In genomic region chr9:15232445-15232844, GRCm38 (mm10) we compare ENCODE assay signal across 28 mouse cellular contexts. TPM values are rescaled to one million over a fixed set of nuclear protein-coding genes. Genes with fewer than 3 reads are reported as not detected.
DNase-seq lines count a peak whose midpoint lies in the region; ATAC-seq and TF ChIP-seq lines count a peak whose summit lies in the region.
"Had no signal": no experiment of that assay in that cellular context is flagged by ENCODE, and none has a peak within 500 bp of the region (broad histone marks: within the 10 kb centered on the region; RNA-seq: fewer than 3 reads in every experiment).

No protein-coding gene starts in this region.

- H3K4me1 ChIP-seq in intestine, postnatal 0 days (replicated peaks; ENCODE audit: control insufficient read depth, insufficient read depth, low read length), result no peaks in the 10 kb centered on the region
- no peaks in the 10 kb centered on the region for H3K4me1 ChIP-seq in intestine, embryonic 16.5 days (ENCODE audit: control insufficient read depth, insufficient read depth, low read length)
- H3K4me1 ChIP-seq in testis, adult 2 months (ENCODE audit: control insufficient read depth, insufficient read depth, low read length), result no peaks in the 10 kb centered on the region
- H3K4me1 ChIP-seq: embryonic facial prominence, embryonic 12.5 days; forebrain, embryonic 12.5 days; liver, embryonic 13.5 days; neural tube, embryonic 13.5 days had no signal

- no peak for DNase-seq in testis, postnatal 14 days (ENCODE audit: low spot score)
- peak; percentile 73 for DNase-seq in R1 (ENCODE audit: low read depth, low spot score)
- DNase-seq in Muller cell, postnatal 12 days (ENCODE audit: inconsistent ontology term), result no peak
- no peak for DNase-seq in spleen, postnatal 10 days (ENCODE audit: low spot score in 2 of 2)
- DNase-seq: adrenal gland, postnatal 10 days; cerebellum, adult 2 months; cerebellum, postnatal 25 days; kidney, adult 9 months; kidney, postnatal 25 days; left cerebral cortex, postnatal 4 days; liver, embryonic 13.5 days; lung, postnatal 36 days; retina, postnatal 1 day; right cerebral cortex, postnatal 25 days; spleen, adult 18-20 months; thymus, adult 2 months had no signal

- no peaks in the 10 kb centered on the region for H3K9me3 ChIP-seq in intestine, postnatal 0 days (ENCODE audit: control insufficient read depth)
- H3K9me3 ChIP-seq in intestine, embryonic 16.5 days (ENCODE audit: control insufficient read depth, low read length), result no peaks in the 10 kb centered on the region
- H3K9me3 ChIP-seq: embryonic facial prominence, embryonic 12.5 days; forebrain, embryonic 12.5 days; liver, embryonic 13.5 days; lung, embryonic 15.5 days; neural tube, embryonic 13.5 days had no signal

- no peak for TF ChIP-seq POLR2A in testis, adult 2 months (IDR thresholded peaks at IDR 0.05; ENCODE audit: control insufficient read depth, low read depth, low read length)

- H3K27me3 ChIP-seq in intestine, postnatal 0 days (replicated peaks; ENCODE audit: control insufficient read depth, insufficient read depth, low read length), result no peaks in the 10 kb centered on the region
- no peaks in the 10 kb centered on the region for H3K27me3 ChIP-seq in intestine, embryonic 16.5 days (replicated peaks; ENCODE audit: control insufficient read depth, insufficient read depth, low read length)
- H3K27me3 ChIP-seq in testis, adult 2 months (ENCODE audit: control insufficient read depth, insufficient read depth, low read length), result no peaks in the 10 kb centered on the region
- H3K27me3 ChIP-seq: forebrain, embryonic 12.5 days; liver, embryonic 13.5 days; lung, embryonic 15.5 days; neural tube, embryonic 13.5 days had no signal

- peak; percentile 26 for TF ChIP-seq CTCF in intestine, postnatal 0 days (IDR thresholded peaks at IDR 0.05; ENCODE audit: low read depth)
- TF ChIP-seq CTCF in testis, adult 2 months (IDR thresholded peaks at IDR 0.05; ENCODE audit: control insufficient read depth, insufficient read depth, insufficient replicate concordance, low read depth, low read length), result peak; percentile 6; the same call in 1 of the 2 replicates

- H3K36me3 ChIP-seq in intestine, postnatal 0 days (ENCODE audit: control insufficient read depth, insufficient read depth), result no peaks in the 10 kb centered on the region
- no peaks in the 10 kb centered on the region for H3K36me3 ChIP-seq in intestine, embryonic 16.5 days (ENCODE audit: control insufficient read depth, insufficient read depth, low read length)
- H3K36me3 ChIP-seq in testis, adult 2 months (ENCODE audit: control insufficient read depth, insufficient read depth, low read length), result no peaks in the 10 kb centered on the region
- H3K36me3 ChIP-seq: embryonic facial prominence, embryonic 12.5 days; forebrain, embryonic 12.5 days; hindbrain, embryonic 10.5 days; liver, embryonic 13.5 days; lung, embryonic 15.5 days; neural tube, embryonic 13.5 days had no signal

- H3K9ac ChIP-seq in intestine, postnatal 0 days (ENCODE audit: low read depth, low read length), result no peak overlapping the region
- H3K9ac ChIP-seq in intestine, embryonic 16.5 days (ENCODE audit: low read depth, low read length), result no peak overlapping the region
- H3K9ac ChIP-seq: embryonic facial prominence, embryonic 12.5 days; forebrain, embryonic 12.5 days; liver, embryonic 13.5 days; lung, embryonic 15.5 days; neural tube, embryonic 13.5 days had no signal

- H3K4me2 ChIP-seq in intestine, postnatal 0 days (replicated peaks; ENCODE audit: low read depth), result no peak overlapping the region
- H3K4me2 ChIP-seq in intestine, embryonic 16.5 days (ENCODE audit: low read depth, low read length), result no peak overlapping the region
- H3K4me2 ChIP-seq: embryonic facial prominence, embryonic 12.5 days; forebrain, embryonic 12.5 days; liver, embryonic 13.5 days; lung, embryonic 15.5 days; neural tube, embryonic 13.5 days had no signal

- no peak overlapping the region for H3K4me3 ChIP-seq in intestine, postnatal 0 days (ENCODE audit: low read depth, low read length)
- no peak overlapping the region for H3K4me3 ChIP-seq in intestine, embryonic 16.5 days (ENCODE audit: low read length)
- H3K4me3 ChIP-seq in testis, adult 2 months (ENCODE audit: control insufficient read depth, low read depth, low read length), result no peak overlapping the region
- H3K4me3 ChIP-seq: embryonic facial prominence, embryonic 12.5 days; forebrain, embryonic 12.5 days; hindbrain, embryonic 10.5 days; layer of hippocampus, adult 2 months; liver, embryonic 13.5 days; lung, embryonic 15.5 days; myocyte; neural tube, embryonic 13.5 days had no signal

- ATAC-seq in intestine, postnatal 0 days, result no peak
- no peak for ATAC-seq in intestine, embryonic 16.5 days
- ATAC-seq: midbrain, embryonic 16.5 days had no signal

- WGBS in intestine, postnatal 0 days, result 93% methylated on average over 3 of the region's 3 CpGs
- 91% methylated on average over 3 of the region's 3 CpGs for WGBS in intestine, embryonic 16.5 days

- no peak overlapping the region for H3K27ac ChIP-seq in intestine, postnatal 0 days (ENCODE audit: low read depth, low read length)
- H3K27ac ChIP-seq in intestine, embryonic 16.5 days (ENCODE audit: low read length), result no peak overlapping the region
- no peak overlapping the region for H3K27ac ChIP-seq in testis, adult 2 months (ENCODE audit: control insufficient read depth, insufficient read depth, low read depth, low read length)
- H3K27ac ChIP-seq: embryonic facial prominence, embryonic 12.5 days; forebrain, embryonic 12.5 days; hindbrain, embryonic 10.5 days; layer of hippocampus, adult 2 months; liver, embryonic 13.5 days; lung, embryonic 15.5 days; neural tube, embryonic 13.5 days had no signal

RNA-seq across cellular contexts. Expression of gene Vstm5, which starts 6.4 kb away (rescaled TPM):
- 4.4 TPM in 2 replicates for polyA plus RNA-seq in intestine, postnatal 0 days (2015; fragmentation: Nextera tagmentation; extraction: Ambion mirVana)
- polyA plus RNA-seq in intestine, embryonic 16.5 days (2015; fragmentation: Nextera tagmentation; extraction: Ambion mirVana), result 7.7 and 9.2 TPM in 2 replicates
- 0.40 and 0.43 TPM in 2 replicates for polyA plus RNA-seq in testis, adult 2 months (2012; rRNA removed)
- polyA plus RNA-seq: C2C12, myocyte had no signal

RNA-seq across cellular contexts. Expression of gene Med17, which starts 47.3 kb away (rescaled TPM):
- polyA plus RNA-seq in intestine, postnatal 0 days (2015; fragmentation: Nextera tagmentation; extraction: Ambion mirVana), result 18.1 and 20.4 TPM in 2 replicates
- 26.6 and 27.4 TPM in 2 replicates for polyA plus RNA-seq in intestine, embryonic 16.5 days (2015; fragmentation: Nextera tagmentation; extraction: Ambion mirVana)
- 12.1 and 17.3 TPM in 2 replicates for polyA plus RNA-seq in testis, adult 2 months (2012; rRNA removed)
